Mouse (Mus musculus) heart, embryonic 11.5 days (tissue): ENCODE measurements at regions not wholly inside any gene's neighbourhood (a gene's known extent, or its start where the extent isn't known, plus 50 kb on each side); places are given as distances from the start of the nearest gene placed in this dataset.

Source experiments
- ATAC-seq: fragments of 200-750 bp; cut with Nextera tagmentation; replicated peaks from 2 replicates; pipeline ENCODE4 v1.8.0; 2017; ENCODE audit warnings: moderate library complexity; ENCODE audit not compliant: insufficient number of reproducible peaks, low FRiP score, low TSS enrichment
- H3K27ac ChIP-seq: fragments of 300-500 bp; sonication (generic); 2 replicates; pipeline ENCODE4 v1.5.1; 2014; ENCODE audit warnings: mild to moderate bottlenecking, low read depth, low read length
- H3K27me3 ChIP-seq: fragments of 300-500 bp; sonication (generic); 2 replicates; pipeline ENCODE4 v1.6.1; 2014; ENCODE audit warnings: mild to moderate bottlenecking, low read length, mixed read lengths; ENCODE audit not compliant: control insufficient read depth, insufficient read depth
- H3K36me3 ChIP-seq: fragments of 300-500 bp; sonication (generic); 2 replicates; pipeline ENCODE4 v1.6.1; 2014; ENCODE audit warnings: mild to moderate bottlenecking, low read length, moderate library complexity, mixed read lengths; ENCODE audit not compliant: control insufficient read depth, insufficient read depth
- H3K4me1 ChIP-seq: fragments of 300-500 bp; sonication (generic); 2 replicates; pipeline ENCODE4 v1.6.1; 2014; ENCODE audit warnings: low read length; ENCODE audit not compliant: control insufficient read depth, insufficient read depth
- H3K4me2 ChIP-seq: fragments of 300-500 bp; sonication (generic); 2 replicates; pipeline ENCODE4 v1.6.1; 2014; ENCODE audit warnings: mild to moderate bottlenecking, moderate library complexity
- H3K4me3 ChIP-seq: fragments of 300-500 bp; sonication (generic); 2 replicates; pipeline ENCODE4 v1.5.1; 2014; ENCODE audit warnings: low read depth, low read length
- H3K9ac ChIP-seq: fragments of 300-500 bp; sonication (generic); 2 replicates; pipeline ENCODE4 v1.6.1; 2014; ENCODE audit warnings: mild to moderate bottlenecking, low read depth, low read length, moderate library complexity
- H3K9me3 ChIP-seq: fragments of 300-500 bp; sonication (generic); replicated peaks from 2 replicates; pipeline ENCODE4 v1.6.1; 2016; ENCODE audit warnings: low read length; ENCODE audit not compliant: control insufficient read depth
- WGBS: fragments of 180-500 bp; shearing (Covaris S2); extraction: QIAGEN DNeasy Blood & Tissue Kit; methylation state at CpG from one replicate; pipeline ENCODE4 v1.1.7; 2014; ENCODE audit not compliant: insufficient replicate concordance; 5-methylcytosine and 5-hydroxymethylcytosine counted together

GRCm38 (mm10) chr11:90088473-90088872 lies 58.3 kb downstream of the Tmem100 start:
- no peaks in the 10 kb centered on the region for H3K9me3 ChIP-seq
- H3K27me3 ChIP-seq = no peaks in the 10 kb centered on the region
- WGBS = 75% methylated on average over 4 of the region's 4 CpGs
- no peak overlapping the region for H3K9ac ChIP-seq
- H3K4me1 ChIP-seq = no peaks in the 10 kb centered on the region; the same call in 1 of the 2 replicates
- no peak overlapping the region for H3K4me2 ChIP-seq
- no peak overlapping the region for H3K27ac ChIP-seq
- no peak overlapping the region for H3K4me3 ChIP-seq
- H3K36me3 ChIP-seq = no peaks in the 10 kb centered on the region
- no peak for ATAC-seq

DNA sequence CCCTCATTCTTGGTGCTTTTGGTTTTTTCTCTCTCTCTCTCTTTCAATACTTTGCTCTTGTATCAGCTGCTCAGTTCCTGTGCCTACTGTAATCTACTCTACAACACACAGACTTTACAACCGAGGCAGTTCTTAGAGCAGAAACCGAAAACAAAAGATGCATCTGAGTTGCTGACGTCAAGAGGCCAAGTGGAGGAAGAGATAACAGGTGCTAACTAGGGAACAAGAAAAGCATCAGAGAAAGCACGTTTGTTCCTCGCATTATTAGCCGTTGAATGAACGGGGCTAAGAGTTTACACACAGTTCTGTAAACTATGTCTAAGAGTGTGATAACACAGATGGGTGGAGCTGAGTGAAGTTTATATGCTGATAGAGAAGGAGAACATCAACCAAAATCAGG lies 63.9 kb downstream of the Tmem100 start:
- 40% methylated on average over 7 of the region's 7 CpGs for WGBS
- Histone ChIP-seq H3K4me2 (no peak overlapping the region), H3K4me1 (peaks cover 12% of the 10 kb centered on the region), H3K36me3 (no peaks in the 10 kb centered on the region), H3K27me3 (no peaks in the 10 kb centered on the region), H3K9ac (no peak overlapping the region), H3K4me3 (no peak overlapping the region), H3K27ac (no peak overlapping the region), H3K9me3 (no peaks in the 10 kb centered on the region)
- no peak for ATAC-seq

- Histone ChIP-seq H3K4me3 (no peak overlapping the region), H3K4me2 (no peak overlapping the region), H3K4me1 (peaks cover 17% of the 10 kb centered on the region), H3K27ac (no peak overlapping the region), H3K9ac (no peak overlapping the region), H3K27me3 (no peaks in the 10 kb centered on the region), H3K9me3 (no peaks in the 10 kb centered on the region), H3K36me3 (no peaks in the 10 kb centered on the region)
- WGBS = 66% methylated on average over 7 of the region's 7 CpGs
- no peak for ATAC-seq
Measured at GRCm38 (mm10) chr11:90094700-90095355, 64.7 kb downstream of the Tmem100 start.

DNA sequence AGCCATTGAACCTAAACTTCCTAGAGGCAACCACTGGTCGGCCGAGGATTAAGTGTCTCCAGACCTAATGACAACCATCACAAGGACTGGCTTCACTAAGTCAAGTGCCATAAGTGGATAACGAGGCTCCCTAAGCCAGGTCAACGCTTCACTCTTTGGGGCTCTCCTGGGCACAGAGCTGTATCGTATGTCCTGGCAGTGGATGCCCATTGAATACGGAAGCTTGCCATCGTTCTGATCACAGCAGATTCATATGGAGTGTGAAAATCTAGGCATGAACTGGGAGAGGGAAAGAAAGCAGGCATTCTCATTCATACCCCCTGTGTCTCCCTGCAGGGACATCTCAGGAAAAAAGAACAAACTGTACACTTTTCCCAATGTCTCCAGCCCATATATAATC lies 68.3 kb downstream of the Tmem100 start:
- Histone ChIP-seq H3K4me2 (no peak overlapping the region), H3K27ac (no peak overlapping the region), H3K36me3 (no peaks in the 10 kb centered on the region), H3K27me3 (no peaks in the 10 kb centered on the region), H3K9me3 (no peaks in the 10 kb centered on the region), H3K4me1 (peaks cover 26% of the 10 kb centered on the region), H3K9ac (no peak overlapping the region), H3K4me3 (no peak overlapping the region)
- ATAC-seq = no peak
- 61% methylated on average over 7 of the region's 7 CpGs for WGBS

GRCm38 (mm10) chr11:90099178-90099577 lies 69.0 kb downstream of the Tmem100 start:
- Histone ChIP-seq H3K9me3 (no peaks in the 10 kb centered on the region), H3K36me3 (no peaks in the 10 kb centered on the region), H3K4me2 (no peak overlapping the region), H3K4me1 (peaks cover 21% of the 10 kb centered on the region), H3K9ac (no peak overlapping the region), H3K27me3 (no peaks in the 10 kb centered on the region), H3K4me3 (no peak overlapping the region), H3K27ac (no peak overlapping the region)
- no peak for ATAC-seq
- WGBS = 48% methylated on average over 1 of the region's 1 CpGs

DNA sequence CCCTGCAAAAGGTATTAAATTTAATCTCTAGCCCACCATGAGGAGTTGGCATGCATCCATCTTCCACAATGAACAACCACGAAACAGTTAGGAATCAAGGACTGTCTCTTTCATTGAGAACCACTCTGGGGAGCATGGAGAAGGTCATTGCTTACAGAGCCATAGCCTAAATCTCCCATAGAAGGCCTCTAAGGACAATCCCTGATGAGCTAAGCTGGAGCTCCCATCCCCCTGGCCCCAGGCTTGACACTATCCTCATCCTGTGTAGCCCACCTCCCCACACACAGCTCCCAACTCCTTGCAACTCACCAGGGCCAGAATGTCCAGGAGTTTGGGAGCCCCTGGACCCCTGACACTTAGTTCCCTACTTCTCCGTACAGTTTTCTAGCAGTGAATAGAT lies 70.0 kb downstream of the Tmem100 start:
- Histone ChIP-seq H3K4me2 (no peak overlapping the region), H3K9me3 (no peaks in the 10 kb centered on the region), H3K27me3 (no peaks in the 10 kb centered on the region), H3K9ac (no peak overlapping the region), H3K27ac (no peak overlapping the region), H3K4me3 (no peak overlapping the region), H3K36me3 (no peaks in the 10 kb centered on the region), H3K4me1 (peaks cover 18% of the 10 kb centered on the region)
- no peak for ATAC-seq
- WGBS = 79% methylated on average over 2 of the region's 2 CpGs

DNA sequence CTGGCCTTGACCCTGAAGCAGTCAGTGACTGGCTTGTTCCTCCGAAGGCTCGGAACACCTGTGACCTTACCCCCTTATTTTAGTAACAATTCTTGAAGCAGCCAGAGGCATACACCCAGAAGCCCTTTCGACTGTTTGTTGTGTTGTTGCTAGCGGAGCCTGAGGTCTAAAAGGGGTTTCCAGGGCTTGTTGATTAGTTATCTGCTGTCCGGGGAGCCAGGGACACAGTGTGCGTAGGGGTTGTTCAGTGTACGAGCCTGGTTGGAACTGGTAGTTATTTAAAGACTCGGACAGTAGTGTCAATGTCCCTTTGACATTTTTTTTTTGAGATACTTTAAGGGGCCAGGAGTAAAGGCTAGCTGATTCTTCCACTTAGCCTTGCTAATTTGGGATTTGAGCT lies 71.1 kb downstream of the Tmem100 start:
- Histone ChIP-seq H3K36me3 (no peaks in the 10 kb centered on the region), H3K27me3 (no peaks in the 10 kb centered on the region), H3K9ac (no peak overlapping the region), H3K9me3 (no peaks in the 10 kb centered on the region), H3K27ac (peak overlapping the region; percentile 16), H3K4me2 (no peak overlapping the region), H3K4me3 (no peak overlapping the region), H3K4me1 (peaks cover 19% of the 10 kb centered on the region)
- ATAC-seq = 0 out of 2 replicates have a peak, but pooled peaks have one; percentile 14
- 21% methylated on average over 8 of the region's 8 CpGs for WGBS

DNA sequence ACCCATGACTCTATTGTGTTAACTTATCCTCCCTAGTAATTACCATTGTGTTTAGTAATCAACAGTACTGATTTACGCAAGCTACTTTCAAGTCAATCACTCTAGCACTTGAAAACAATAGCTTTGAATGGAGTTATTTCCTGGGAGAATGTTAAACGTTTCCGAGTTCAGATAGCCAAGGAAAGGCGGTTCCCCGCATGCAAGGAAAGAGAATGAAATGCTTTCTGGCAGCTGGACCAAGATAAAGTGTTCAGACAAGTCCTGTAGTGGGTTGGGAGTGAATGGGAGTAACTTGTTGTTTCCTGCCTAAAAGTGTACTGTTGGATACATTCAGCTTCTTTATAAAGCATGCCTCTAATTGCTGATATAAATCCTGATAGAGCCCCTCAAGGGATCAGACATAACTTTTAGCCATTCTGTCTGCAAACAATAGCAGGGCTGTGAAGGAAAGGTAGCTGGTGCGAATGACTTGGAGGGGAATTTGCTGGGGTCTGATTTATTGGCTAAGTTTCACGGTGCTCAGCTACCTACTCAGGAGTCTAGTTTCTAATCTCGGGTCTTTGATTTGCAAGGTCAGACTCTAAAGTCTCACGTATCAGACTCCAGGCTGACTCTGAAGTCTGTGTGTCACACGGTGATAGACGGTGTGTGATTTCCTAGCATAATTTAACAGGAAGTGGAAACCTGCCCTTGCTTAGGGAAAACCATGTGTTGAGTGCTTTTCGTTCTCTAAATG lies 76.1 kb downstream of the Tmem100 start:
- H3K4me2 ChIP-seq = no peak overlapping the region
- no peak for ATAC-seq
- H3K4me3 ChIP-seq = no peak overlapping the region
- 41% methylated on average over 12 of the region's 12 CpGs for WGBS
- H3K27me3 ChIP-seq = no peaks in the 10 kb centered on the region
- H3K9me3 ChIP-seq = no peaks in the 10 kb centered on the region
- H3K9ac ChIP-seq = no peak overlapping the region
- 0 out of 2 replicates have a peak overlapping the region, but pooled peaks have one; percentile 16 for H3K27ac ChIP-seq
- H3K36me3 ChIP-seq = no peaks in the 10 kb centered on the region
- peaks cover 7% of the 10 kb centered on the region for H3K4me1 ChIP-seq
